Mouse (Mus musculus) hindbrain, embryonic 15.5 days (tissue): Measurements from ENCODE around the gene Acyp1. TPM values are rescaled to one million over a fixed set of nuclear protein-coding genes. Genes with fewer than 3 reads are reported as not detected.

ENCODE experiments used
- microRNA-seq: library from miRNA; unstranded; fragments of <30 nt; microRNA quantifications from one replicate; pipeline ENCODE4, GENCODE M21; 2016
- polyA plus RNA-seq: library from polyadenylated mRNA; unstranded; fragments of >200 nt; fragmentation: Nextera tagmentation; extraction: Ambion mirVana; gene quantifications from 2 replicates; pipeline ENCODE4 v1.2.1, GENCODE M21; 2015

Gene Acyp1
- polyA plus RNA-seq, 1 experiment from 2014 or later = 51.3 TPM

Small RNA genes lying within 50 kb of the gene (microRNA-seq; reads per million reads assigned to microRNA genes)
- gene Mir6938 = not detected

Other genes with a start within 250 kb of the Acyp1 start
- 1.6 and 2.1 TPM in 2 replicates for gene Prox2, start 177.7 kb downstream of the Acyp1 start, polyA plus RNA-seq
- gene Dlst, start 177.6 kb downstream of the Acyp1 start, polyA plus RNA-seq = 113 and 115 TPM in 2 replicates
- gene Rps6kl1, start 137.2 kb downstream of the Acyp1 start, polyA plus RNA-seq = 32.9 and 35.7 TPM in 2 replicates
- 8.7 and 8.9 TPM in 2 replicates for gene Pgf, start 110.6 kb downstream of the Acyp1 start, polyA plus RNA-seq
- gene Eif2b2, start 69.0 kb downstream of the Acyp1 start, polyA plus RNA-seq = 75.1 and 79.6 TPM in 2 replicates
- gene Mlh3, start 17.8 kb downstream of the Acyp1 start, polyA plus RNA-seq = 7.9 and 8.4 TPM in 2 replicates
- 1.7 and 2.2 TPM in 2 replicates for gene Zc2hc1c, start 153 bp upstream of the Acyp1 start, polyA plus RNA-seq
- gene Nek9, start 50.9 kb upstream of the Acyp1 start, polyA plus RNA-seq = 12.4 TPM in 2 replicates
- gene Tmed10, start 86.4 kb upstream of the Acyp1 start, polyA plus RNA-seq = 186 and 195 TPM in 2 replicates
- gene Fos, start 185.5 kb upstream of the Acyp1 start, polyA plus RNA-seq = 2.6 and 4.0 TPM in 2 replicates